Mouse (Mus musculus) lung, postnatal 0 days (tissue): Measurements from ENCODE around the gene Eno2. TPM values are rescaled to one million over a fixed set of nuclear protein-coding genes. Genes with fewer than 3 reads are reported as not detected.

Experiments
- ATAC-seq: fragments of 200-750 bp; cut with Nextera tagmentation; 2 replicates; pipeline ENCODE4 v1.8.0; 2017; ENCODE audit warnings: moderate library complexity
- DNase-seq: peaks from one replicate; pipeline ENCODE4 v3.0.0-alpha.2; 2016; ENCODE audit warnings: low spot score
- H3K27ac ChIP-seq: fragments of 300-500 bp; sonication (generic); 2 replicates; pipeline ENCODE4 v1.5.1; 2014; ENCODE audit warnings: antibody characterized with exemption, mild to moderate bottlenecking, low read length, mixed read lengths
- H3K27me3 ChIP-seq: fragments of 300-500 bp; sonication (generic); replicated peaks from 2 replicates; pipeline ENCODE4 v1.6.1; 2014; ENCODE audit warnings: low read length, mixed read lengths; ENCODE audit not compliant: insufficient read depth
- H3K36me3 ChIP-seq: fragments of 300-500 bp; sonication (generic); 2 replicates; pipeline ENCODE4 v1.6.1; 2014; ENCODE audit warnings: low read length, mixed read lengths; ENCODE audit not compliant: insufficient read depth
- H3K4me1 ChIP-seq: fragments of 300-500 bp; sonication (generic); 2 replicates; pipeline ENCODE4 v1.6.1; 2014; ENCODE audit warnings: antibody characterized with exemption, low read depth, low read length, mixed read lengths; ENCODE audit not compliant: insufficient read depth
- H3K4me2 ChIP-seq: fragments of 300-500 bp; sonication (generic); replicated peaks from 2 replicates; pipeline ENCODE4 v1.6.1; 2014; ENCODE audit warnings: low read depth, mild to moderate bottlenecking, low read length, moderate library complexity, mixed read lengths
- H3K4me3 ChIP-seq: fragments of 300-500 bp; sonication (generic); 2 replicates; pipeline ENCODE4 v1.5.1; 2014; ENCODE audit warnings: low read depth, low read length
- H3K9ac ChIP-seq: fragments of 300-500 bp; sonication (generic); replicated peaks from 2 replicates; pipeline ENCODE4 v1.6.1; 2014; ENCODE audit warnings: low read depth, mild to moderate bottlenecking
- H3K9me3 ChIP-seq: fragments of 300-500 bp; sonication (generic); 2 replicates; pipeline ENCODE4 v1.6.1; 2016; ENCODE audit warnings: low read length, mixed read lengths
- CTCF ChIP-seq: IDR thresholded peaks from 2 replicates; pipeline ENCODE4 v1.5.1; 2016; ENCODE audit warnings: antibody characterized with exemption, mild to moderate bottlenecking
- EP300 ChIP-seq: IDR thresholded peaks from 2 replicates; pipeline ENCODE4 v1.6.1; 2016; ENCODE audit warnings: antibody characterized with exemption, mild to moderate bottlenecking, control low read depth
- WGBS: fragments of 180-500 bp; shearing (Covaris S2); extraction: QIAGEN DNeasy Blood & Tissue Kit; methylation state at CpG from one replicate; pipeline ENCODE4 v1.1.7; 2014; 5-methylcytosine and 5-hydroxymethylcytosine counted together
- polyA plus RNA-seq: library from polyadenylated mRNA; unstranded; fragments of >200 nt; fragmentation: Nextera tagmentation; extraction: Ambion mirVana; gene quantifications from 2 replicates; pipeline ENCODE4 v1.2.1, GENCODE M21; 2015

Eno2 gene
- polyA plus RNA-seq, 1 experiment from 2014 or later, result 1.5 TPM

DNA sequence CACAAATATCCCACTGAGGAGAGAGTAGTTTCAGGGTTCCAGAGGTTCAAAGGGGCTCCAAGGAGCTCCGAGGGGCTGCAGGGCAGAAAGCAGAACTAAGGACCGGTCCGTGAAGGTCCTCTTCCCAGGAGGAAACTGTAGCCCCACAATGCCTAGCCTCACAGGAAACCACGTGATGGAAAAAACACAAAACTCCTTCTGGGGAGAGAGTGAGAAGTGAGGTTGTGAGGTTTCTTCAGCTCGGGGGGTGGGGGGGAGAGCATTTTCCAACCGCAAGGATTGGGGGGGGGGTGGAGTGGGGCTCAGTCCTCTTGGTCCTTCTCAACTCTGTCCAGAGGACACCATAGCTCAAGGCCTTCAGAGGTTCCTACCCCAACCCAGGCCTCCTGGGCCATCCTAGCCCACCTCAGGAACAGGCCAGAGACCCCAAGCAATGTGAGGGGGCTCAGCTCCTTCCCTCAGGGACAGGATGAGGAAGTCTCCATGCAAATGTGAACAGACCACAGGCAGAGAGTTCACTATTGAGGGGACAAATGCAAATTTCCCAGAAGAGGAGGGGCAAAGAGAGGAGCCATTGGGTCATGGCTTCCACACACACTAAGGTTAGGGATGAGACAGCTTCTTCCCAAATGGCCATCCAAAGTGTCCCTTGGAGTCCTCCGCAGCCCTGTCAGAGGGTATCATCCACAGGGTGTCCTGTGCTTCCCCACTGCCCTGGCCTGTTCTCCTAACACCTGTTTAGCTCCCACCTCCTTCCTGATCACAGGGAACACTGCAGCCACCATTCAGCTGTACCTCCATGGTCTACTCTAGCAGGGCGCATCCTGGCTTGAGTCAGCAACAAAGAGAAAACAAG, 39.4 kb downstream of the Eno2 start:
- TF ChIP-seq EP300 (no peak), CTCF (no peak)

DNA sequence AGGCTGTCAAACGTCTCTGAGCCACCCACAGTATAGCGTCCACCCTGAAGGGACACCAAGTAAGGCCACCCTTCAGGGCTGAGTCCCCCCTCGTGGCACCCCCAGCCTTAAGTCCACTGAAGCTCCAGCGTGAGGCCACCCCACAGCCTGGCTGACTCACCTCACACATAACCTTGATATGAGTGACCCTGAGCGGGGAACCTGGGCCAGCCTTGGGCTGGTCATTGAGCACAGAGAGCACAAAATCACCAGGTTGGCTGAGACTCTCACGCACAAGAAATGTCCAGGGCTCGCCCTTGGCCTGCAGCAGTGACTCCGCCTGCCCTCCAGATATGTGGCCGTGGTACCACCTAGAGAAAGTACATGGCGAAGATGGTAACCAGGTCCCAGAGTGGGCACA, 40.9 kb downstream of the Eno2 start:
- ATAC-seq (no peak), DNase-seq (no peak)
- WGBS, result 85% methylated on average over 10 of the region's 10 CpGs
- Histone ChIP-seq H3K9me3 (no peaks in the 10 kb centered on the region), H3K4me2 (no peak overlapping the region), H3K27ac (no peak overlapping the region), H3K4me3 (no peak overlapping the region), H3K4me1 (peaks cover 4% of the 10 kb centered on the region; the same call in 1 of the 2 replicates), H3K9ac (no peak overlapping the region), H3K36me3 (no peaks in the 10 kb centered on the region), H3K27me3 (no peaks in the 10 kb centered on the region)
- TF ChIP-seq EP300 (no peak), CTCF (no peak)

More for the DNA sequence above, 39.4 kb downstream of the Eno2 start:
- no peaks in the 10 kb centered on the region for H3K9me3 ChIP-seq
- 0 out of 2 replicates have a peak overlapping the region, but pooled peaks have one; percentile 5 for H3K9ac ChIP-seq
- DNase-seq (peak; percentile 48), ATAC-seq (peak; percentile 21; the same call in 1 of the 2 replicates)
- H3K4me2 ChIP-seq, result no peak overlapping the region
- H3K27ac ChIP-seq, result no peak overlapping the region
- no peaks in the 10 kb centered on the region for H3K27me3 ChIP-seq
- peaks cover 4% of the 10 kb centered on the region; the same call in 1 of the 2 replicates for H3K4me1 ChIP-seq
- WGBS, result 71% methylated on average over 8 of the region's 8 CpGs
- H3K4me3 ChIP-seq, result no peak overlapping the region
- no peaks in the 10 kb centered on the region for H3K36me3 ChIP-seq

DNA sequence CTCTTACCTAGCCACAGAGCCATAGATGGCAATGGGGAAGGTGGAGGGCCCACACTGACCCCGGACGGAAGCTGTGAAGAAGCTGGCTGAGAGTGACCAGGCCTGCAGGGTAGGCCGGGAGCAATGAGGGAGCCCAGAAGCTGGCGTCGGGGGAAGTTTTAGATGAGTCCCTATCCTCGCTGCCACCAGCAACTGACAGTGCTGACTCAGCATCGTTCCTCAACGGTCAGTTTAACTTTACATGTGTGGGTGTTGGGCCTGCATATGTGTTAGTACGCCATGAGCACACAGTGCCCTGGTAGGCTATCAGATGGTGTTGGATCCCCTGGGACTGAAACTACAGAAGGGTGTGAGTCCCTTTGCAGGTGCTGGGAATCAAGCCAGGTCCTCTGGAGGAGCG, 45.0 kb downstream of the Eno2 start:
- TF ChIP-seq EP300, result no peak
- ATAC-seq (no peak), DNase-seq (no peak)
- Histone ChIP-seq H3K4me3 (no peak overlapping the region), H3K4me1 (no peaks in the 10 kb centered on the region), H3K9me3 (no peaks in the 10 kb centered on the region), H3K27me3 (no peaks in the 10 kb centered on the region), H3K9ac (no peak overlapping the region), H3K36me3 (no peaks in the 10 kb centered on the region), H3K27ac (no peak overlapping the region), H3K4me2 (no peak overlapping the region)
- 87% methylated on average over 10 of the region's 10 CpGs for WGBS

DNA sequence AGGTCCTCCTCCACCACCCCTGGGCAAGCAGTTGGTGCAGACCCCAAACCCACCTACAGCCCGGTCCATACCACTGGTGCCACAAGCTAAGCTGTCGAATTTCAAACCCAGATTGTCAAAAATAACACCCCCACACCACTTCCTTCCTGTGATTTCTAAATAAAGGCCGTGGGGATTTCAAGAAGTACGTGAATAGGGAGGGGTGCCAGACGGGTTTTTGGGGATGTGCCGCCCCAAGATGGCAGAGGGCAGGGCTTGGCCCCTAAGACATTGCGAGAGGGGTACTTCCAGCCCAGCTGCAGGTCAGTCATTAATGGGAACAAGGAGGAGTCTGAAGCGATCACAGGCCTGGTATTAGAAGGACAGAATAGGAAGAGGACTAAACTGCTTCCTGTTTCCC, 45.9 kb downstream of the Eno2 start:
- Histone ChIP-seq H3K36me3 (no peaks in the 10 kb centered on the region), H3K4me3 (no peak overlapping the region), H3K4me1 (no peaks in the 10 kb centered on the region), H3K9ac (no peak overlapping the region), H3K27ac (no peak overlapping the region), H3K27me3 (no peaks in the 10 kb centered on the region), H3K4me2 (no peak overlapping the region), H3K9me3 (no peaks in the 10 kb centered on the region)
- DNase-seq (no peak), ATAC-seq (no peak)
- 56% methylated on average over 8 of the region's 8 CpGs for WGBS
- no peak for TF ChIP-seq EP300
- TF ChIP-seq CTCF, result no peak

DNA sequence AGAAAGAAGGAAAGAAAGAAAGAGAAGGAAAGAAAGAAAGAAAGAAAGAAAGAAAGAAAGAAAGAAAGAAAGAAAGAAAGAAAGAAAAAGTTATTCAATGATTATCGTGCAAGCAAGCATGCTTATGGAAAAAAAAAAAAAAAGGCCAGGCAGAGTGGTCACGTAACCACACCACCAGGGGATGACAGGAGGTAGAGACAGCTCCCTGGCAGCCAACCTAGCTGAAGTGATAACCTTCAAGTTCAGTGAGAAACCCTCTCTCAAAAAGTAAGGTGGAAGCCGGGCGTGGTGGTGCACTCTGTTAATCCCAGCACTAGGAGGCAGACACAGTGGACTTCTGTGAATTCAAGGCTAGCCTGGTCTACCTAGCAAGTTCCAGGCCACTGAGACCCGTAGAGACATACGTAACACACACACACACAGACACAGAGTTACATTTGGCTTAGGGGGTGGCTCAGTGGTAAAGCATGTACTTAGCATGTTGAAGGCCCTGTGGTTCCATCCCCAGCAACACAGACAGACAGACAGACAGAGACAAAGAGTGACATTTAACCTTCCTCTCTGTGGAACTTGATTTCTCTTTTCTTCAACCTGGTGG, 46.5 kb downstream of the Eno2 start:
- H3K9ac ChIP-seq, result no peak overlapping the region
- WGBS, result 81% methylated on average over 6 of the region's 6 CpGs
- H3K9me3 ChIP-seq, result no peaks in the 10 kb centered on the region
- no peak overlapping the region for H3K27ac ChIP-seq
- TF ChIP-seq EP300, result no peak
- TF ChIP-seq CTCF, result no peak
- no peak overlapping the region for H3K4me2 ChIP-seq
- no peak for ATAC-seq
- no peak overlapping the region for H3K4me3 ChIP-seq
- H3K36me3 ChIP-seq, result no peaks in the 10 kb centered on the region
- H3K4me1 ChIP-seq, result no peaks in the 10 kb centered on the region
- no peak for DNase-seq
- no peaks in the 10 kb centered on the region for H3K27me3 ChIP-seq

DNA sequence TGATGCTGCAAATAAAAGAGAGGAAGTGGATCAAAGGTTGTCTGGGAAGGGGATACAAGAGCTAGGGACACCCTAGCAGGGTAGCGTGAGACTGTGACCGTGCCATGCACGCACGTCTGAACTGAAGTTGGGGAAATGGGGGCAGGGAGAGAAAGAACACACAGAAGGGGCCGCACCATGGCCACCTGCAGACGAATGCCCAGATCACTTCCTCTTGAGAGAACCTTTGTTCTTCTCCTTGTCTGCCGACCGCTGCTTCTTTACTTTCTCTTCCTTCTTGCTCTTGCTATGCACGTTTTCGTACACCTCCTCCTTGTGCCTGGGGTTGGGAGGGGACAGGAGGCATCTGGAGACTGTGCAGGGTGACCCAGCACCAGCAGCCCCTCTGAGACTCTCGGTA, 48.6 kb downstream of the Eno2 start:
- H3K4me1 ChIP-seq, result no peaks in the 10 kb centered on the region
- H3K9me3 ChIP-seq, result no peaks in the 10 kb centered on the region
- H3K9ac ChIP-seq, result 0 out of 2 replicates have a peak overlapping the region, but pooled peaks have one; percentile 12
- no peaks in the 10 kb centered on the region for H3K27me3 ChIP-seq
- H3K36me3 ChIP-seq, result peaks cover 7% of the 10 kb centered on the region; the same call in 1 of the 2 replicates
- H3K4me2 ChIP-seq, result 0 out of 2 replicates have a peak overlapping the region, but pooled peaks have one; percentile 19
- TF ChIP-seq CTCF, result no peak
- no peak for TF ChIP-seq EP300
- no peak for ATAC-seq
- no peak for DNase-seq
- no peak overlapping the region for H3K4me3 ChIP-seq
- no peak overlapping the region for H3K27ac ChIP-seq
- 47% methylated on average over 11 of the region's 11 CpGs for WGBS
